Mouse (Mus musculus) kidney, postnatal 25 days (tissue): Measurements from ENCODE around the gene Gm28557.
"Not testable (repeated sequence)": the region's sequence is repeated elsewhere in the genome, so short reads cannot be mapped to it uniquely, and the experiment has no call there.

Source experiments
- DNase-seq, 2 experiments: peaks; one replicate each; pipeline ENCODE4 v3.0.0; 2021; ENCODE audit warnings: mixed read lengths in 2 of 2

Gm28557 gene

GRCm38 (mm10) chr13:67108194-67108820, at the start of gene Gm28557:
Gene Gm28557, minus strand, starts transcription at chr13:67108604.
- peak; percentile 94 to 97 for DNase-seq

GRCm38 (mm10) chr13:67128038-67128721, 19.8 kb upstream of the Gm28557 start:
- peak; percentile 83 to 86 for DNase-seq

- DNase-seq, result not testable (repeated sequence)
Measured at GRCm38 (mm10) chr13:67127507-67127906, 19.1 kb upstream of the Gm28557 start.

GRCm38 (mm10) chr13:67124460-67124859, 16.1 kb upstream of the Gm28557 start:
- DNase-seq, result no peak

GRCm38 (mm10) chr13:67121360-67121759, 13.0 kb upstream of the Gm28557 start, which contains the start of gene Zfp759:
Gene Zfp759, plus strand, starts transcription at chr13:67121660.
- not testable (repeated sequence) for DNase-seq

GRCm38 (mm10) chr13:67116163-67116562, 7.8 kb upstream of the Gm28557 start, which contains the start of gene Rslcan18:
Gene Rslcan18, minus strand, starts transcription at chr13:67116263.
- DNase-seq, result not testable (repeated sequence)

GRCm38 (mm10) chr13:67113287-67113686, 4.9 kb upstream of the Gm28557 start:
- DNase-seq, result no peak

- peak in 1 of 2 experiments; percentile 24 for DNase-seq
Measured at GRCm38 (mm10) chr13:67112096-67112495, 3.7 kb upstream of the Gm28557 start.

- DNase-seq, result peak in 1 of 2 experiments; percentile 73
Measured at GRCm38 (mm10) chr13:67108821-67109206, 410 bp upstream of the Gm28557 start.

- no peak for DNase-seq
Measured at GRCm38 (mm10) chr13:67107681-67108080, 723 bp downstream of the Gm28557 start.

GRCm38 (mm10) chr13:67097876-67098275, 10.5 kb downstream of the Gm28557 start, which contains the start of gene Zfp708:
Gene Zfp708, minus strand, starts transcription at chr13:67097976.
- no peak for DNase-seq

- DNase-seq, result no peak
Measured at GRCm38 (mm10) chr13:67090154-67090553, 18.2 kb downstream of the Gm28557 start.

- no peak for DNase-seq
Measured at GRCm38 (mm10) chr13:67081946-67082345, 26.5 kb downstream of the Gm28557 start.

- peak; percentile 83 to 95 for DNase-seq
Measured at GRCm38 (mm10) chr13:67081142-67081713, 27.2 kb downstream of the Gm28557 start.

- no peak for DNase-seq
Measured at GRCm38 (mm10) chr13:67077244-67077643, 31.2 kb downstream of the Gm28557 start.

GRCm38 (mm10) chr13:67072786-67073185, 35.6 kb downstream of the Gm28557 start:
- no peak for DNase-seq

- no peak for DNase-seq
Measured at GRCm38 (mm10) chr13:67065386-67065785, 43.0 kb downstream of the Gm28557 start.

GRCm38 (mm10) chr13:67062427-67062826, 46.0 kb downstream of the Gm28557 start:
- DNase-seq, result peak in 1 of 2 experiments; percentile 33

- DNase-seq, result peak; percentile 95 to 97
Measured at GRCm38 (mm10) chr13:67060786-67061358, 47.5 kb downstream of the Gm28557 start, which contains the start of gene Zfp712. Gene Zfp712, minus strand, starts transcription at chr13:67061170.

GRCm38 (mm10) chr13:67060161-67060785, 48.1 kb downstream of the Gm28557 start:
- peak in 1 of 2 experiments; percentile 29 for DNase-seq
